Mouse (Mus musculus) neutrophil, adult 5-6 weeks (primary cell): ENCODE data around the gene Pcnx. TPM values are rescaled to one million over a fixed set of nuclear protein-coding genes. Genes with fewer than 3 reads are reported as not detected.

Source experiments
- ATAC-seq: fragments of 151-379, 151-347 bp; 2 replicates; pipeline ENCODE4 v1.8.0; 2017; ENCODE audit warnings: mild to moderate bottlenecking, moderate TSS enrichment; ENCODE audit not compliant: insufficient number of reproducible peaks, poor library complexity, low FRiP score, severe bottlenecking; ENCODE audit errors: extremely low read depth
- total RNA-seq: library from RNA; stranded (forward); fragments of 200-1000 nt; gene quantifications from 2 replicates; pipeline ENCODE4 v1.2.3, GENCODE M21; 2017

Pcnx gene
- total RNA-seq, 1 experiment from 2014 or later, result 37.4 TPM

DNA sequence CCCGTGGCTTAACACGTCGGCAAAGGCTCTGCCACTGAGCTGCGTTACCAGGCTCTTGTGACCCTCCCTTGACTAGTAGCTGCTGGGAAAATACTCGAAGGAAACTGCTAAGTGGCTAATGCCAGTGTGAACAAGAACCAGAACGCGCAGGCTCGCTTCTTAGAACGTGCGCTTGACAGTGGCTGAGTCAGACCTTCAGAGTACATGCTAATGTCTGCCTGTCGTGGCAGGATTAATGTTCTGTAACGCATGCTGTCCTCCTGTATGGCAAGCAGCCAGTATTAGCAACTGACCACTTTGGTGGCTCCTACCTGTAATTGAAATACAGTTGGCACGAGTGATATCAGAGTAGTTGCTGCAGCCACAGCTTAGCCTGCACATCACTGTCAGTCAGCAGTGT, 72.2 kb downstream of the Pcnx start:
- ATAC-seq, result no peak

DNA sequence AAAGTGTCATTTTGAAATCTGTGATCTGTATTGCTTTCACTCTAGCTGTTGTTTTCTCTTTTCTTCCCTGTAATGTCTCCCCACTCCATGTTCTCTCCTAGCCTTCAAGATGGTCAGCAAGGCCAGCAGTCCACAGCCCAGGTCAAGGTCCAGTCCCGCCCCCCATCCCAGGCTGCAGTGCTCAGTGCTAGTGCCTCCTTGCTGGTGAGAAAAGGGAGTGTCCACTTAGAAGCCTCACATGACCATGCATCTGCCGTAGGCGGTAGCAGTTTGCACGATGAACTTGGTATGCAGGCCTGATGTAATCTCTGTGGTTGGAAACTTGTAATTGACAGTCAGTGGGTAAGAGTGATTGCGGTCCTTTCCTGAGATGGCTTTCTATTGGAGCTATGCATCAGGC, 73.6 kb downstream of the Pcnx start:
- ATAC-seq, result peak; percentile 74

DNA sequence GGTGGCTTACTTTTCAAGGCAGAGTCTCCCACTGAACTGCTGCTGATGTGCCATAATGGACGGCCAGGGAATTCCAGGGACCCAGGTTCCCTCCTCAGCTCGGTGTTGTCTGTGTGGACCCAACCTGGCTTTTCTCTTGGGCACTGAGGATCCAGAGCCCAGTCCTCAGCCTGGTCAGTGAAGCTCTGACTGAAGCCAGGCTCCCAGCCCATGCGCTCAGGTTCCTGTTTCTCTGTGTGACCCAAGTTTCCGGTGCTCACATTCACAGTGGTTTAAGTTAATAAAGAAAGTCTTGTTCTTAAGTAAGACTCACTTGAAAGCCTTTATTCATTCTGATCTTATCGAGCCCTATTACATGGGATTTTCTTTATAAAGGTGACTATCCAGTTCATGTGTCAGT, 74.7 kb downstream of the Pcnx start:
- ATAC-seq, result 0 out of 2 replicates have a peak, but pooled peaks have one; percentile 26

DNA sequence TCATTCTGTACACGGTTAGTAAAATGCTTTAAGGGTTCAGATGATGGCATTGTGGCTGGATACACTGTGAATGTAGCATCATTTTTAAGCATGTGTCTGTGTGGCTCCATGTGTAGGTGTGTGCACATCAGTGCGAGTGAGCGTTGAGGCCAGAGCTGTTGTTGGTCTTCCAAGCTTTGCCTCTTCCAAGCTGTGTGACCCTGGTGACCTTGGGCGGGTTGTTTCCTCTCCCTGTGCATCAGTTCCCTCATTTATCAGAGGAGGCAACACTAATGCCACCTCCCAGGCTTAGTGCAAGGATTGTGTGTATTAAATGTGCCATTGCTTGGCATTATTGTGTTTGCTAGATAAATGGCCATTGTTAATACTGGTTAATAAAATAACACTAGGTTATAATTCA, 76.2 kb downstream of the Pcnx start:
- ATAC-seq, result no peak

DNA sequence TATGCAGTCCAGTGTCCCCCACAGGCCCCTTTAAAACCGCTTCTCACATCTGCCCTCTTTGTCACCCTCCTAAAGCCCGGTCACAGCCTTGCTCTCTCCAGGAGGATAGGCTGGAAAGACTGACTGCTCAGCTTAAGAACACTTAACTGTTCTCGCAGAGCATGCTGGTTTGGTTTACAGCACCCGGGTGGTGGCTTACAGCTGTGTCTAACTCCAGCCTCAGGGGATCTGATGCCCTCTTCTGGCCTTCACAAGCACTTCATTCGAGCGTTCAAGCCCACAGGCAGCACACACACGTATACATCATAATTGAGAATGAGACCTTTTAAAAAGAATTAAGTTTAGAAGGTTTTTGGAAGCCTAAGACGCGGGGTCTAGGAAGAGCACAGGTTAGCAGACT, 81.4 kb downstream of the Pcnx start:
- ATAC-seq, result no peak

DNA sequence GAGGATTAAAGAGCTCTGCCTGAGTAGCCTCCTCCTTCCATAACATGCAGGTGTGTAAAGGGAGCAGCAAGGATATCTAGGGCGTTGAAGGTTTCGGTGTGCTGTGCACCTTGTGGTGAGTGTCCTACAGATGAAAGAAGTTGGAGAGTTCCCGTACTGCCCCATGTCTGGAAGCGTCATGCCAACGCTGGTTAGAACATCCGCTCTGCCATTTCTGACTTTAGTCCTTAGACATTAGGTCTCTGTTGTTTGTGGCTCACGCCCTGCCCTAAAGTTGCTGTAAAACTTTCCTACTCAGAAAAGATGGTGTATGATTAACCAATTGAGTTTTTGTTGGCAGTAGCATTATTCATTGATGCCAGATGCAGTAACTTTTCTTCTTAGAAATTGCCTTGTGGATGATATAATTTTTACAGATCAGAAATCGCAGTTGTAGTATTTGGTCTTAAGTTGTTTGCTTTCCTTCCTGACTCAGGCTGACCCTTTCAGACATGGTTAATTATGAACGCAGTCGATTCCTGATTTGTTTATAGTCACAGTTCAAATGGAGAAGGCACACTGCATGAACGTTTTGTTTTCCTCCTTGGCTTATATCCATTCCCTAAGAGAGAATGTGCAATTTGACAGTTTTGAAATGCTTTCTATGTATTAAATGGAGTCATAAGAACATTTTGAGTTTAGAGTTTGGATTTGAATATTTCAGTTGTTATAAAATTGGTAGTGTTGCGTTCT, 83.7 kb downstream of the Pcnx start:
- no peak for ATAC-seq

DNA sequence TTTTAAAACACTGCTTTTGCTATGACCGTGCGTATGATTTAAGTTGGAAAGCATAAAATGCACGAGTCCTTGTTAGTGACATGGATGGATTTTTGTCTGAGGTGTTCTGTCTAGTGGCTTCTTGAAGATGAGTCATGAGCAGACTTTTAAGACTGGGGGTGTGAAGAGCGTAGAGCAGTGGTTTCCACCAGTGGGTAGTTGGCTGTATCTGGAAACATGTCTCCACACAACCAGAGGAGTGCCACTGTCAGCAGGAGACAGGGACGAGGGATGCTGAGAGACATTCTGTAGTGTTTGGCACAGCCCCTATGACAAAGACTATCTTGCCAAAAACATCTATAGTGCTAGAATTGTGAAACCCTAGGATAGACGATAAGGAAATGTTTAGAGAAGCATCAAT, 89.2 kb downstream of the Pcnx start:
- no peak for ATAC-seq

DNA sequence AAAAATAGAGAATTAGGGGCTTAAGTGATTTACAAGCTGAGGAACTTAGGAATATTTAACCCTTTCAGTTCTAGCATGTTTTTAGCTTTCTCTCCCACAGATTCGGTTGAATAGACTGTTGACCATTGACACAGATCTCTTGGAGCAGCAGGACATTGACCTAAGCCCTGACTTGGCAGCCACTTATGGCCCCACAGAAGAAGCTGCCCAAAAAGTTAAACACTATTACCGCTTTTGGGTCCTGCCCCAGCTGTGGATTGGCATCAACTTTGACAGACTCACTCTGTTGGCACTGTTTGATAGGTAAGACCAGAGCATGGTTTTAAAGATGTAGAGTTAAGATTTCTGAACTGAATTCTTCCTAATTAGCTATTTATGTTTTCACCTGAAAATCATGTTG, 90.2 kb downstream of the Pcnx start:
- ATAC-seq, result no peak

DNA sequence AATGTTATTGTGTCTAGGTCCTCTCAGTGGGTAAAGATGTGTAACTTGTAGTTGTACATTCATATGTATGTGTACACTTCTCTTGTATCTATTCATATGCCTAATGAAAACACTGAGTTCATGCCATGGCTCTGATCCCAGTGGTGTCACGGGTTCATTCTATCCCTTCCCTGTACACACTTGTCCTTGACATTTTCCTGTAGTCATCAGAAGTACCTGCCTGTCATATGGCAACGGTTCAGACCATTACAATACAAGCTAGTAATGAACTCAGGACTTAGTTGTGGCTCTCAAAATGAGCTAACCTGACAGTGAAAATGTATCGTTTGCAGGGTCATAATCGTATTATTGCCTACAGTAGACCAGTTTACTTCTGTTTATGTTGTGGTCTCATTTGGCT, 98.5 kb downstream of the Pcnx start:
- no peak for ATAC-seq

DNA sequence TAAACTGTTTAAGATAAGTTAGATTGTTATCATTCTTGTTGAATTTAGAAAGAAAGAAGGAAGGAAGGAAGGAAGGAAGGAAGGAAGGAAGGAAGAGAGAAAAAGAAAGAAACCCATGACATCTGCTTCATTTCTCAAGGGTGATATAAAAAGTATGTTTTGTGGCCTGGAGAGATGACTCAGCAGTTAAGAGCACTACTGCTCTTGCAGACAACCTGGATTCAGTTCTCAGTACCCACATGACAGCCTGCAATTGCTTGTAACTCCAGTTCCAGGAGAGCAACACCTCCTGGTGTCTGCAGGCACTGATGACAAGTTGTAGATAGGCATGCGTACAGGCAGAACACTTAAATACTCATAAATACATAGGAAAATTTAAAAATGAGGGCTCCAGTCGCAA, 105.6 kb downstream of the Pcnx start:
- ATAC-seq, result no peak

DNA sequence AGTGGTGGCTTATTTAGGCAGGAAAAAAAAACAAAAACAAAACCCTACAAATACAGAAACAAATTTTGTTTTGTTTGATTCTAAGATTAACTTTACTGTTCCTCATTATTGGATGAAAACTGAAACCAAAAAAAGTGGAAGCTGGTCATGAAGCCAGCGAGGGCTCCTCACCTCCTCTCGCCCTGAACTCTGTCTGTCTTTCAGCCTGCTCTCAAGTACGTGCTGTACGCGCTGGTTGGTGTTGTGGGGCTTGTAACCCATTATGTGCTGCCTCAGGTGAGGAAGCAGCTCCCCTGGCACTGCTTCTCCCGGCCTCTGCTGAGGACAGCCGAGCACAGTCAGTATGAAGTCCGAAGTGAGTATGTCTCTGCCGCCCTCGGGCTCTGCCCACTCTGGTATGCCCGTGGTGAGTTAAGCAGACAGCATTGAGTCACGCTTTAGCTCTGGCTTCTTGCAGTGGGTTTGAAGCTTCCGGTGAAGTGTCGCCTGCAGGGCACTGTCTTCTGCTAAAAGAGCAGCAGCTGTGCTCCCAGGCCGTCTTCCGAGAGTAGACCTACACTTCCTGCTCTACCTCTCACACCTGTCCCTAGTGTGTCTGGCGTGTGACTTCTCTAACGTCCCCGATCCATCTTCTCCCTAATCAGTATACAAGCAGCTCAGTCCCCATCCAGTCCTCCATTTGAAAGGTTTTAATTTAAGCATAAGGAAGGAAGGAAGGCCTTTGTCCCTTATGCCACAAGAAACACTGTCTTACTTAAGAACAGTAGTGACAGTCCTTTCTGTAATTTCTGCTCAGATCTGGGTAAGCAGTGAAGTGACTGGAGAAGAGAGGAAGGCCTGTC, 111.4 kb downstream of the Pcnx start:
- peak; percentile 56 for ATAC-seq

DNA sequence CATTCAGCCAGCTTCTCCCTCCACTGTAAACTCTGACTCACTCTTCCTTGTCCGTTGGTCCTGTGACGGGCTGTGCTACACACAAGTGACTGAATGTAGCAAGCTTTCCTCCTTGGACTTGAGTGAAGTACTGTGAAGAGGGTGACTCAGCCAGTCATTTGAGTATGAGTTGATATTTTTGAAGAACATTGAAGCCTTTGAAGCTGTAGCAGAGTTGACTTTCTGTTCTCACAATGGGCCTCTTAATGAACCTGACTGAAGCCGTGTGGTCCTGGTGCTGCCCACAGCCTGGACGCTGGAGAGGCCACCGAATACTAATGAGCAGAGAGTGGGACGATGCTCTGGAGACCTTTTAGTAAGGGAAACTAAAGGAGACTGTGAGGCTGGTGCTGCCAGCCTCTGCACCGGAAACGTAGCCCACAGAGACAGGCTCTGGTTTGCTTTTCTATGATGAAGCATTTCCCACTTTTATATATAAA, 112.1 kb downstream of the Pcnx start:
- ATAC-seq, result no peak

DNA sequence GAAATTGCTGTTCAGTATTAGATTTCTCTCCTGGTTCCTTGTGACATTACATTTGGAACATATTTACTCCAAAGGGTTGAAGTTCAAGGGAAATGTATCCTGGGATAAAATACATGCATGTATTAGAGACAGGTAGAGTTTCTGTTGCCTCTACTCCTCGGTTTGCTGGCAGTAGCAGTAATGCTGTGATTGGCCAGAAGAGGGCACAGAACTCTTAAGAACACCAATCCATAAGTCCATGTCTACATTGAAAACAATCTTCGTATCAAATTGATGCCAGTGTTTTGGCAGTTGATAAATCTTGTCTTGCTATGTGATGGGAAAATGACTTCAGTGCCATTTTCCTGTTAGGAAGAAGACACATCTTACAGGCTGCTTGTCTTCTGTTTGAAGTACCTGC, 115.0 kb downstream of the Pcnx start:
- ATAC-seq, result no peak

DNA sequence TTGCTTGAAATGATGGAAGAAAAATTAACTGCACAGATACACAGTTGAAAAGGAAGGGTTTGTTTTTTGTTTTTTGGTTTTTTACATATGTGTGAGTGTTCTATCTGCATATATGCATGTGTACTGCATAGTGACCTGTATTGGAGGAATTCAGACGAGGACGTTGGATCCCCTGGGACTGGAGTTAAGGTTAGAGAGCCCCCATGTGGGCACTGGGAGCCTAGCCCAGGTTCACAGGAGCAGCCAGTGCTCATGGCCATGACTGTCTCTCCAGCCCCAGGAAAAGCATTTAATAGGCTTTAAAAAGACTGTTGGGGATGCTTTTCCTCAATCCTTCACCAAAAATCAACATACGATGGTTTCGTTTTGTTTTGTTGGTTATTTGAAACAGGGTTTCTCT, 117.5 kb downstream of the Pcnx start:
- no peak for ATAC-seq

DNA sequence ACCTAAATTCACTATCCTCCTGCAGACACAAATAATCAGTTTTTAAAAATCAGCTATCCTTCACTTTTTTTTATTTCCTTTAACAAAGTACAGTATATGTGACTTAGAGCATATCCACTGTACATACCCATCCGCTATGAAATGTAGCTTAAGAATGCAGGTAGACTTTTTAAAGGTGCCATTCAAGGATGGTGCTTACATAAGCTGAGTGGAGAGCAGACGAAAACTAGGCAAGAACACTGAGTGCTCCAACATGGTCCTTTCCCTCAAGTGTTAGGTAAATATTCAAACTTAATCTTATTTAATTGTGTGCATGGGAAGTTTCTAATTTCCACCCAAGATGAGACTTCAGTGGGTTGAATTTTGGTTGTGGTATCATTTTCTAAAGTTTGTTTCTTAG, 119.5 kb downstream of the Pcnx start:
- ATAC-seq, result no peak

DNA sequence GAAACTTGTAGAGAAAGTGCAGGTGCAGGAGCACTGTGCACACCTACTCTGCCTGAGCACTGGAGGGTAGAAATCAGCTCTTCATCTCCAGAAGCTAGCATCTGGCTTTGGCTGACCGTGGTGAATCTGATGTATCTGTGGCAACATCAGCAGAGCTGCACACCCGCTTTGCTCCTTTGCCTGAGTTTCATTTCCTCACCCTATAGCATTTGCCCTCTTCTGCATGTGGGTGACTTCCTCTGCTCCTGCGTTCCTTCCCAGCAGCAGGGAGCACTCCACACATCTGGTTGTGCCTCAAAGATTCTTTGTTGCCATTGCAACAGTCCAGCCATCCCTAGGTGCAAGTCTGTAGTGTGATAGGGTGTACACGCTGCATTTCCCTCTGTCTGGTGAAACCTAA, 132.3 kb downstream of the Pcnx start:
- ATAC-seq, result no peak

DNA sequence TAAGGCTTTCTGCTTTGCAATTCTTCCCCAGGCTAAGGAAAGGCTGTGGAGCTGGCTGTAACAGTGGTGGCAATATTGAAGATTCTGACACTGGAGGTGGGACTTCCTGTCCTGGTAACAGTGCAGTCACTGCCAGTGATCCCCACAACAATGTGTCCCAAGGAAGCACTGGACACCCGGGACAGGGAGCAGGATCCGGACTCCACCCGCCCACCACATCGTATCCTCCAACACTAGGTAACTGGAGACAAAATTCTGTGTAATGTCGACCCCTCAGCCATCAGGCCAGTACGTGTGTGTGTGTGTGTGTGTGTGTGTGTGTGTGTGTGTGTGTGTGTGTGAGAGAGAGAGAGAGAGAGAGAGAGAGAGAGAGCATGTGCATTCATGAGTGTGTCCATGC, 133.2 kb downstream of the Pcnx start:
- ATAC-seq, result no peak

DNA sequence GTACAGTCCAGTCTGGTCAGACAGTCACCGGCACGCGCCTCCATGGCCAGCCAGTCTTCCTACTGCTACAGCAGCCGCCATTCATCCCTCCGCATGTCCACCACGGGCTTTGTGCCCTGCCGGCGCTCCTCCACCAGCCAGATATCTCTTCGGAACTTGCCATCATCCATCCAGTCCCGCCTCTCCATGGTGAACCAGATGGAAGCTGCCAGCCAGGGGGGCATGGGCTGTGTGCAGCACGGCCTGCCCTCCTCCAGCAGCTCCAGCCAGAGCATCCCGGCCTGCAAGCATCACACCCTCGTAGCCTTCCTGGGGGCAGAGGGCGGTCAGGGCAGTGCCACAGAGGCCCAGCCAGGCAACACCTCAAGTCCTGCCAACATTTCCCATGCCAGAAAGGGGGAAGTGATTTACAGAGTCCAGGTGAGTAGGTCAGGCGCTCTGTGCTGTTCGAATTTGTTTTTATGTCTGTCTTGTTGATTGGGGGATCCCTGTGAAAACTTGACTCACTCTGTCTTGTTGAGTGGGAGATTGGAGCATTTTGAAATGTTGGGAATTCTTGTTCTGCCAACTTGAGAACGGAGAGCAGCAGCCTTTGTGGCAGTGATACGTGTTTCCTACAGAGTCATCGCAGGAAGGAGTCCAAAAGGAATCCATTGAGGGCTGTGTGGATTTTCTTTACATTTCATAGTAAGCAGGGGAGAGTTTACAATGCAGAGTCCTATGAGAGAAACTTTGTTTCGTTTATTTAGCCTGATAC, 135.3 kb downstream of the Pcnx start:
- ATAC-seq, result no peak

DNA sequence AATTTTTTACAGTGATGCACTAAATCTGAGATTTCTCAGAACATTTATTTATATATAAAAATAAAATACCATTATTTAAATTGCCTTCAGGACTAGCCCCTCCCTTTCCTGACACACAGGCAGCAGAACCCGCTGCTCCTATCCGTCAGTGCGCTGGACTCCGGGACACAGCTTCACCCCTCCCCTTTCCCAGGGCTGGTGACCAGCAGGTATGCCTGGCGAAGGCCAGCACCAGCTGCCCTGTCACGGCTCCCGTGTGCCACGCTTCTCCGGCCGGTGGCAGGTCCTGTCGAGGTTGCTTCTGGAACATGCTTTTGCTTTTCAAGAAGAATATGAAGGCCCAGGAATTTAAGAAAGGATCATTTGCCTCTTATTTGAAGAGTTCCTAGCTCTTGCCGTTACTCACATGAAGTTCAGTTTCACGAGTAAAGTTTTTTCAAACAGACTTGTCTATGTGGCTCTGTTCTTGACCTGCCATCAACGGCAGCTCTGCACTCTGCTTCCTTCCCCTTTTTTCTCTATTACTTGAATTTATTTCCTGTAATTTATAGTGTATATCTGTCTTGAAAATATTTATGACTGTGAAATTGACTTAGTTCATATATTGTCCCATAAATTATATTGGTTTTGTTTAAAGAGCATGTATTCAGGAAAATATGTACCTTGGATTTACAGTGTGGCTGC, 137.0 kb downstream of the Pcnx start:
- ATAC-seq, result no peak
